Mouse (Mus musculus) myocyte (in vitro differentiated cells): ENCODE measurements at regions not wholly inside any gene's neighbourhood (a gene's known extent, or its start where the extent isn't known, plus 50 kb on each side); places are given as distances from the start of the nearest gene placed in this dataset.

ENCODE experiments used
- H3K27me3 ChIP-seq: one replicate; pipeline ENCODE4 v1.6.1; 2011; ENCODE audit not compliant: control insufficient read depth, insufficient read depth, insufficient read length
- H3K36me3 ChIP-seq: one replicate; pipeline ENCODE4 v1.6.1; 2011; ENCODE audit not compliant: control insufficient read depth, insufficient read depth
- H3K4me2 ChIP-seq: one replicate; pipeline ENCODE4 v1.6.1; 2011; ENCODE audit warnings: low read depth, control low read depth
- H3K4me3 ChIP-seq: one replicate; pipeline ENCODE4 v1.5.1; 2011; ENCODE audit warnings: mild to moderate bottlenecking, control low read depth, moderate library complexity
- H3K79me2 ChIP-seq: one replicate; pipeline ENCODE4 v1.6.1; 2011; ENCODE audit not compliant: control insufficient read depth, insufficient read depth
- H3ac ChIP-seq: one replicate; pipeline ENCODE4 v1.6.1; 2011; ENCODE audit not compliant: control insufficient read depth, insufficient read length
- CEBPB ChIP-seq: IDR thresholded peaks from 2 replicates; pipeline ENCODE4 v1.6.1; 2011; ENCODE audit warnings: mild to moderate bottlenecking, moderate library complexity; ENCODE audit not compliant: poor library complexity, insufficient read depth, severe bottlenecking
- E2F4 ChIP-seq: IDR thresholded peaks from one replicate; pipeline ENCODE4 v1.6.1; 2011; ENCODE audit warnings: mild to moderate bottlenecking, control low read depth, moderate library complexity; ENCODE audit not compliant: insufficient read depth
- MAX ChIP-seq: IDR thresholded peaks from one replicate; pipeline ENCODE4 v1.6.1; 2011; ENCODE audit warnings: low read depth, mild to moderate bottlenecking, control low read depth
- MYOD1 ChIP-seq, 3 experiments: IDR thresholded peaks; one replicate each; pipeline ENCODE4 v1.6.1; 2011; ENCODE audit warnings: control low read depth in 2 of 3, low read depth in 2 of 3, mild to moderate bottlenecking in 2 of 3, moderate library complexity in 1 of 3; ENCODE audit not compliant: insufficient read length in 2 of 3, control insufficient read depth in 1 of 3
- MYOG ChIP-seq, 3 experiments: IDR thresholded peaks; one replicate each; pipeline ENCODE4 v1.6.1; 2011; ENCODE audit warnings: control low read depth in 2 of 3, low read depth in 2 of 3, mild to moderate bottlenecking in 2 of 3; ENCODE audit not compliant: insufficient read length in 2 of 3, control insufficient read depth in 1 of 3, insufficient read depth in 1 of 3
- POLR2A ChIP-seq: IDR thresholded peaks from one replicate; pipeline ENCODE4 v1.6.1; 2011; ENCODE audit warnings: low read depth, mild to moderate bottlenecking, control low read depth, moderate library complexity; ENCODE audit not compliant: insufficient read length
- POLR2AphosphoS2 ChIP-seq: IDR thresholded peaks from one replicate; pipeline ENCODE4 v1.6.1; 2011; ENCODE audit warnings: low read depth, control low read depth; ENCODE audit not compliant: insufficient read length
- REST ChIP-seq: IDR thresholded peaks from one replicate; pipeline ENCODE4 v1.6.1; 2011; ENCODE audit warnings: mild to moderate bottlenecking, control low read depth, moderate library complexity; ENCODE audit not compliant: insufficient read depth, insufficient read length
- SRF ChIP-seq: IDR thresholded peaks from one replicate; pipeline ENCODE4 v1.6.1; 2011; ENCODE audit warnings: low read depth; ENCODE audit not compliant: control insufficient read depth, insufficient read length
- TCF12 ChIP-seq: IDR thresholded peaks from one replicate; pipeline ENCODE4 v1.6.1; 2011; ENCODE audit warnings: mild to moderate bottlenecking, control low read depth; ENCODE audit not compliant: poor library complexity, insufficient read depth, severe bottlenecking
- TCF3 ChIP-seq: IDR thresholded peaks from one replicate; pipeline ENCODE4 v1.6.1; 2011; ENCODE audit warnings: low read depth, control low read depth; ENCODE audit not compliant: insufficient read length
- USF1 ChIP-seq: IDR thresholded peaks from one replicate; pipeline ENCODE4 v1.6.1; 2011; ENCODE audit warnings: low read depth, mild to moderate bottlenecking, control low read depth, moderate library complexity

DNA sequence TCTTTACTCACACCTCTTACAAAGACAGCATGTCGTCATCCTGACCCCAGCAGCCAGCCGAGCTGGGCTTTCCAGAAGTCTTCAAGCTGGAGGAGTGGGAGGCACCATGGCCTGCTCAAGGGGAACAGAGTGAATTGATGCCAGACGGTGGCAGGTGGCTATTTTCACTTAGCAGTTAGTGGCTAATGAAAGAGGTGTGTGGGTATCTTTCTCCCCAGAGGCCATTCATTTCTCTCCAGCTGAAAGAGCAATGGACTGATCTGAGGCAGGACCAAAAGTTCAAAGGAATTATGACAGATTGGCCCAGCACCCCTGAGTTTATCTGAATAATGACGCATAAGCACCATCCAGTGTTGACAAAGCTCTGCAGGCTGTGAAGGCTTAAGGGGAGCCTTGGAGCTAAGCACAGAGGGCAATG is 841.0 kb upstream of the Car8 start:
- Histone ChIP-seq H3K27me3 (no peaks in the 10 kb centered on the region), H3K4me3 (no peak overlapping the region), H3ac (no peak overlapping the region), H3K36me3 (no peaks in the 10 kb centered on the region), H3K79me2 (no peaks in the 10 kb centered on the region), H3K4me2 (no peak overlapping the region)
- no peak for TF ChIP-seq USF1
- TF ChIP-seq MYOD1 (IDR thresholded peaks at IDR 0.05; ENCODE audit: control insufficient read depth in 1 of 3, insufficient read length in 2 of 3, low read depth in 2 of 3): no peak
- no peak for TF ChIP-seq TCF3
- TF ChIP-seq POLR2AphosphoS2: no peak
- TF ChIP-seq REST: no peak
- TF ChIP-seq TCF12: no peak
- TF ChIP-seq MAX: no peak
- TF ChIP-seq SRF: no peak

DNA sequence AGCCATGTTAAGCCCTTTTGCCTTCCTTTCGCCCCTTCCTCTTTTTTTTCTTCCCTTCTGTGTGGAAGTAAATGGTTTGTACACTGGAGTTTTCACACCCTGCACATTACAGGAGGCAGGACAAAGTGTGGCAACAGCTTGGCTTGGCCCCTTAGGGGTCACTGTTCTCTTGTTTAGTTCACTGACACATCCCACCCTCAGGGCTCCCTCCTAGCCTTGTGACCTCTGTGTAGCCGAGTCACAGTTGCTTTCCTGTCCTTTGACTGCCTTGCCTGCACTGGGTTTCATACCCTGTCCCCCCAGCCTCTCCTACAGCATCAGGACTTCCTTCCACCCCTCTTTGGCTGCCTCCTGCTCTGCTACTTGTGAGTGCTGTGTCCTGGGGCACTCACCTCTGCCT is 835.6 kb upstream of the Car8 start:
- H3ac ChIP-seq: no peak overlapping the region
- no peak overlapping the region for H3K4me2 ChIP-seq
- no peaks in the 10 kb centered on the region for H3K79me2 ChIP-seq
- no peaks in the 10 kb centered on the region for H3K36me3 ChIP-seq
- TF ChIP-seq E2F4 (no peak), POLR2A (no peak), MYOD1 (IDR thresholded peaks at IDR 0.05; ENCODE audit: control insufficient read depth in 1 of 3, insufficient read length in 2 of 3, low read depth in 2 of 3) (no peak), POLR2AphosphoS2 (no peak), CEBPB (no peak), TCF12 (no peak), REST (no peak), MYOG (IDR thresholded peaks at IDR 0.05; ENCODE audit: control insufficient read depth in 1 of 3, insufficient read depth in 1 of 3, insufficient read length in 2 of 3, low read depth in 2 of 3) (no peak), MAX (no peak), TCF3 (no peak), SRF (no peak), USF1 (no peak)
- no peak overlapping the region for H3K4me3 ChIP-seq
- no peaks in the 10 kb centered on the region for H3K27me3 ChIP-seq

DNA sequence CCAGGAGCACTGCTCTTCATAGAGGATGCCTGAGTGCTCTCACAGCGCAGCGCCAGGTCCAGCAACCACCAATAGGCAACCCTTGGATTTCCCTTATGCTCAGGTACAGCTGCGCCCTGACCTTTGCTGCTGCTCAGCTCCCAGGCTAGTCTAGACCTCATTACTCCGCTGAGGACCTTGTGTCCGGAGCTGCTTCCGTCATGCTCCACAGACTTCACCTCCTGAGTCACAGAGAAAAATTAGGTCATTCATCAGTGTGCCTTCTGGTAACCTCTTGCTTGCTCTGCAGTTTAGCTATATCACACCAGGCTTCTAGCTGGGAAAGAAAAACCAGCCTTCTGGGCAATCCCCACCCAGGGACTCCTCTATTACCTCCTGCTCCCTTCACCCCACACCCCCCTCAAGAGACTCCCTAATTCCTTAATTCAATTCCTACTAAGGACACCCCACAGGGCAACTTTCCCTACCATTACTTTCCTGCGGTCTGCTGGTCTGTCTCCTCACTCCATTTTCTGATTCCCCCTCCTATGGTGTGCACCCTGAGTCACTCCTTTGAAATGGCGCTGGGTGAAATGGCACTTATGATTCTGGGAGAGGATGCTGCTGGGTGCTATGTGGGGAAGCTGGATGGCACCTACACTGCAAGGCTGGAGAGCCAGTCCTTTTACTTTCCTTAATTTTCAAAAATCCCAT is 835.0 kb upstream of the Car8 start:
- no peaks in the 10 kb centered on the region for H3K79me2 ChIP-seq
- H3ac ChIP-seq: no peak overlapping the region
- no peak overlapping the region for H3K4me3 ChIP-seq
- no peaks in the 10 kb centered on the region for H3K27me3 ChIP-seq
- H3K4me2 ChIP-seq: no peak overlapping the region
- TF ChIP-seq REST (no peak), POLR2A (no peak), TCF12 (no peak), E2F4 (no peak), POLR2AphosphoS2 (no peak), MYOG (IDR thresholded peaks at IDR 0.05; ENCODE audit: control insufficient read depth in 1 of 3, insufficient read depth in 1 of 3, insufficient read length in 2 of 3, low read depth in 2 of 3) (no peak), MYOD1 (IDR thresholded peaks at IDR 0.05; ENCODE audit: control insufficient read depth in 1 of 3, insufficient read length in 2 of 3, low read depth in 2 of 3) (no peak), MAX (no peak), USF1 (no peak), TCF3 (no peak), SRF (no peak), CEBPB (no peak)
- no peaks in the 10 kb centered on the region for H3K36me3 ChIP-seq

DNA sequence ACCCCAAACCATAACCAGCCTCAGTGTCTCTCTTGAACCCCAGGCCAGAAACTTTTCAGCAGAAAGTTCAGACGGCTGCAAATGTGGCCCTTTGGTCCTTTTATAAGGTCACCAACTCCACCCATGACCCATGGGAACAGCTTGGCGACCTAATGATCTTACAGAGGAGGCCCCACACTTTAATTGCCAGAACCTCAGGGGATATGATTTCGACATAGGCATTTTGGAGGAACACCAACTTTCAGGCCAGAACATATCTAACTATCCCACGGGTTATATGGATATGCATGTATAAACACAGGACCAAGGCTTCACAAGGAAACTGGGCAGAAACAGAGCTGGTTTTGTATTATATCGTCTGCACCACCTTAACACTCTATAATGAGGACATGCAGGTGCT is 833.5 kb upstream of the Car8 start:
- Histone ChIP-seq H3K36me3 (no peaks in the 10 kb centered on the region), H3K4me3 (no peak overlapping the region), H3K79me2 (no peaks in the 10 kb centered on the region), H3K4me2 (no peak overlapping the region), H3ac (no peak overlapping the region), H3K27me3 (no peaks in the 10 kb centered on the region)
- TF ChIP-seq CEBPB (no peak), POLR2AphosphoS2 (no peak), MYOG (IDR thresholded peaks at IDR 0.05; ENCODE audit: control insufficient read depth in 1 of 3, insufficient read depth in 1 of 3, insufficient read length in 2 of 3, low read depth in 2 of 3) (no peak), TCF12 (no peak), MYOD1 (IDR thresholded peaks at IDR 0.05; ENCODE audit: control insufficient read depth in 1 of 3, insufficient read length in 2 of 3, low read depth in 2 of 3) (no peak), E2F4 (no peak), POLR2A (no peak), USF1 (no peak), TCF3 (no peak), SRF (no peak), REST (no peak), MAX (no peak)

DNA sequence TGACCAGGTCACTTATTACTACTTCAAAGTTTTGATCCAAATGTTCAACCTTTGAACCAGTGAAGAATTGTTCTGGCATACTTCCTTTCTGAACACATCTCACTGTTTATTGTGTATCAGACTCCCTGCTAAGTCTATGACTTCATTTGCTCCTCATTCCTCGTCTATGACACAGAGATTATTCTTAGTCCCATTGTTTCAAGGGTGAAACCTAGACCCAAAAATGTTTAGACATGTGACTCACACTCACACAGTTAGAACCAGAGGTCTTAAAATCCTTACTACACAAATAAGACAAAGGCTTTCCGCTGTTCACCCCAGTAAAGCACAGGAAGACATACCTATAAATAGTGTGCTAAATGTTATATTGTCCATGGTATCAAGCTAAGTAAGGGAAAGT is 829.0 kb upstream of the Car8 start:
- H3K79me2 ChIP-seq: no peaks in the 10 kb centered on the region
- TF ChIP-seq USF1: peak; percentile 78
- no peak for TF ChIP-seq POLR2A
- TF ChIP-seq POLR2AphosphoS2: no peak
- no peak overlapping the region for H3K4me3 ChIP-seq
- H3ac ChIP-seq: no peak overlapping the region
- H3K36me3 ChIP-seq: no peaks in the 10 kb centered on the region
- no peaks in the 10 kb centered on the region for H3K27me3 ChIP-seq
- peak overlapping the region; percentile 60 for H3K4me2 ChIP-seq
